Mouse (Mus musculus): ENCODE results near the gene P2rx1. TPM values are rescaled to one million over a fixed set of nuclear protein-coding genes. Genes with fewer than 3 reads are reported as not detected.

The P2rx1 gene
- polyA plus RNA-seq, 1 experiment from 2014 or later: 0.41 TPM

- H3K4me2 ChIP-seq (ENCODE audit: low read length): no peak overlapping the region
- no peak overlapping the region for H3K9ac ChIP-seq (replicated peaks; ENCODE audit: low read length)
- ATAC-seq (ENCODE audit: low FRiP score, low TSS enrichment): no peak
- H3K9me3 ChIP-seq (ENCODE audit: control insufficient read depth, low read length): no peaks in the 10 kb centered on the region
- WGBS: 64% methylated on average over 2 of the region's 2 CpGs
- H3K27me3 ChIP-seq (ENCODE audit: control insufficient read depth, insufficient read depth, low read length): peaks cover 33% of the 10 kb centered on the region
- no peak overlapping the region for H3K4me3 ChIP-seq (replicated peaks; ENCODE audit: low read depth, low read length)
- no peak for DNase-seq
- H3K27ac ChIP-seq (replicated peaks; ENCODE audit: low read depth, low read length): no peak overlapping the region
- no peaks in the 10 kb centered on the region for H3K4me1 ChIP-seq (ENCODE audit: control insufficient read depth, insufficient read depth, low read length)
- no peaks in the 10 kb centered on the region for H3K36me3 ChIP-seq (ENCODE audit: control insufficient read depth, insufficient read depth, low read length)
These were observed 41.6 kb upstream of the P2rx1 start for GRCm38 (mm10) chr11:72957318-72957717.

GRCm38 (mm10) chr11:72959924-72960679, 38.8 kb upstream of the P2rx1 start:
- no peak overlapping the region for H3K9ac ChIP-seq (replicated peaks; ENCODE audit: low read length)
- H3K4me3 ChIP-seq (replicated peaks; ENCODE audit: low read depth, low read length): no peak overlapping the region
- no peak overlapping the region for H3K4me2 ChIP-seq (ENCODE audit: low read length)
- peaks cover 39% of the 10 kb centered on the region for H3K27me3 ChIP-seq (ENCODE audit: control insufficient read depth, insufficient read depth, low read length)
- no peak for ATAC-seq (ENCODE audit: low FRiP score, low TSS enrichment)
- H3K27ac ChIP-seq (replicated peaks; ENCODE audit: low read depth, low read length): no peak overlapping the region
- H3K9me3 ChIP-seq (ENCODE audit: control insufficient read depth, low read length): no peaks in the 10 kb centered on the region
- WGBS: 16% methylated on average over 15 of the region's 15 CpGs
- no peak for DNase-seq
- no peaks in the 10 kb centered on the region for H3K36me3 ChIP-seq (ENCODE audit: control insufficient read depth, insufficient read depth, low read length)
- H3K4me1 ChIP-seq (ENCODE audit: control insufficient read depth, insufficient read depth, low read length): no peaks in the 10 kb centered on the region

GRCm38 (mm10) chr11:72960723-72961071, 38.2 kb upstream of the P2rx1 start:
- Histone ChIP-seq H3K4me1 (ENCODE audit: control insufficient read depth, insufficient read depth, low read length) (no peaks in the 10 kb centered on the region), H3K4me2 (ENCODE audit: low read length) (peak overlapping the region; percentile 39), H3K27ac (replicated peaks; ENCODE audit: low read depth, low read length) (no peak overlapping the region), H3K9me3 (ENCODE audit: control insufficient read depth, low read length) (no peaks in the 10 kb centered on the region), H3K36me3 (ENCODE audit: control insufficient read depth, insufficient read depth, low read length) (no peaks in the 10 kb centered on the region), H3K27me3 (ENCODE audit: control insufficient read depth, insufficient read depth, low read length) (peaks cover 39% of the 10 kb centered on the region), H3K4me3 (replicated peaks; ENCODE audit: low read depth, low read length) (peak overlapping the region; percentile 19), H3K9ac (replicated peaks; ENCODE audit: low read length) (0 out of 2 replicates have a peak overlapping the region, but pooled peaks have one; percentile 20)
- ATAC-seq (ENCODE audit: low FRiP score, low TSS enrichment) (no peak), DNase-seq (no peak)
- 1% methylated on average over 15 of the region's 15 CpGs for WGBS

GRCm38 (mm10) chr11:72961072-72961980, 37.6 kb upstream of the P2rx1 start, which contains the start of gene Atp2a3:
TSS of gene Atp2a3 (plus strand) at chr11:72961169.
- WGBS: 5% methylated on average over 70 of the region's 70 CpGs
- Histone ChIP-seq H3K27me3 (ENCODE audit: control insufficient read depth, insufficient read depth, low read length) (peaks cover 39% of the 10 kb centered on the region), H3K4me3 (replicated peaks; ENCODE audit: low read depth, low read length) (peak within 1 kb of the TSS; percentile 19), H3K4me1 (ENCODE audit: control insufficient read depth, insufficient read depth, low read length) (no peaks in the 10 kb centered on the region), H3K9ac (replicated peaks; ENCODE audit: low read length) (peak within 1 kb of the TSS; percentile 20; the same call in 1 of the 2 replicates), H3K27ac (replicated peaks; ENCODE audit: low read depth, low read length) (no peak within 1 kb of the TSS), H3K9me3 (ENCODE audit: control insufficient read depth, low read length) (no peaks in the 10 kb centered on the region), H3K36me3 (ENCODE audit: control insufficient read depth, insufficient read depth, low read length) (no peaks in the 10 kb centered on the region), H3K4me2 (ENCODE audit: low read length) (peak within 1 kb of the TSS; percentile 39)
- DNase-seq: no peak
- no peak; the same call in 1 of the 2 replicates for ATAC-seq (ENCODE audit: low FRiP score, low TSS enrichment)

GRCm38 (mm10) chr11:72962378-72962777, 36.5 kb upstream of the P2rx1 start:
- WGBS: 85% methylated on average over 2 of the region's 2 CpGs
- H3K4me3 ChIP-seq (replicated peaks; ENCODE audit: low read depth, low read length): no peak overlapping the region
- H3K27ac ChIP-seq (replicated peaks; ENCODE audit: low read depth, low read length): no peak overlapping the region
- no peaks in the 10 kb centered on the region for H3K36me3 ChIP-seq (ENCODE audit: control insufficient read depth, insufficient read depth, low read length)
- no peaks in the 10 kb centered on the region for H3K9me3 ChIP-seq (ENCODE audit: control insufficient read depth, low read length)
- H3K27me3 ChIP-seq (ENCODE audit: control insufficient read depth, insufficient read depth, low read length): peaks cover 39% of the 10 kb centered on the region
- H3K4me1 ChIP-seq (ENCODE audit: control insufficient read depth, insufficient read depth, low read length): no peaks in the 10 kb centered on the region
- no peak for DNase-seq
- no peak for ATAC-seq (ENCODE audit: low FRiP score, low TSS enrichment)
- no peak overlapping the region for H3K9ac ChIP-seq (replicated peaks; ENCODE audit: low read length)
- no peak overlapping the region for H3K4me2 ChIP-seq (ENCODE audit: low read length)

- Histone ChIP-seq H3K9me3 (ENCODE audit: control insufficient read depth, low read length) (no peaks in the 10 kb centered on the region), H3K27me3 (ENCODE audit: control insufficient read depth, insufficient read depth, low read length) (peaks cover 39% of the 10 kb centered on the region)
- no peak for ATAC-seq (ENCODE audit: low FRiP score, low TSS enrichment)
These were observed 35.7 kb upstream of the P2rx1 start for GRCm38 (mm10) chr11:72963058-72963788.

GRCm38 (mm10) chr11:72963789-72964294, 35.1 kb upstream of the P2rx1 start:
- Histone ChIP-seq H3K27ac (replicated peaks; ENCODE audit: low read depth, low read length) (no peak overlapping the region), H3K27me3 (ENCODE audit: control insufficient read depth, insufficient read depth, low read length) (peaks cover 38% of the 10 kb centered on the region), H3K36me3 (ENCODE audit: control insufficient read depth, insufficient read depth, low read length) (no peaks in the 10 kb centered on the region), H3K4me1 (ENCODE audit: control insufficient read depth, insufficient read depth, low read length) (no peaks in the 10 kb centered on the region), H3K4me2 (ENCODE audit: low read length) (no peak overlapping the region), H3K9ac (replicated peaks; ENCODE audit: low read length) (no peak overlapping the region), H3K4me3 (replicated peaks; ENCODE audit: low read depth, low read length) (no peak overlapping the region), H3K9me3 (ENCODE audit: control insufficient read depth, low read length) (no peaks in the 10 kb centered on the region)
- 72% methylated on average over 3 of the region's 3 CpGs for WGBS
- DNase-seq (no peak), ATAC-seq (ENCODE audit: low FRiP score, low TSS enrichment) (no peak)

More at GRCm38 (mm10) chr11:72963058-72963788, 35.7 kb upstream of the P2rx1 start:
- Histone ChIP-seq H3K36me3 (ENCODE audit: control insufficient read depth, insufficient read depth, low read length) (no peaks in the 10 kb centered on the region), H3K4me2 (ENCODE audit: low read length) (no peak overlapping the region), H3K4me3 (replicated peaks; ENCODE audit: low read depth, low read length) (no peak overlapping the region), H3K27ac (replicated peaks; ENCODE audit: low read depth, low read length) (no peak overlapping the region), H3K9ac (replicated peaks; ENCODE audit: low read length) (no peak overlapping the region), H3K4me1 (ENCODE audit: control insufficient read depth, insufficient read depth, low read length) (no peaks in the 10 kb centered on the region)
- 53% methylated on average over 7 of the region's 7 CpGs for WGBS
- no peak for DNase-seq

- 82% methylated on average over 13 of the region's 13 CpGs for WGBS
These were observed 23.9 kb upstream of the P2rx1 start for GRCm38 (mm10) chr11:72974995-72975503.

More at GRCm38 (mm10) chr11:72974995-72975503, 23.9 kb upstream of the P2rx1 start:
- Histone ChIP-seq H3K27me3 (ENCODE audit: control insufficient read depth, insufficient read depth, low read length) (no peaks in the 10 kb centered on the region), H3K9ac (replicated peaks; ENCODE audit: low read length) (no peak overlapping the region), H3K4me1 (ENCODE audit: control insufficient read depth, insufficient read depth, low read length) (no peaks in the 10 kb centered on the region), H3K4me2 (ENCODE audit: low read length) (no peak overlapping the region), H3K4me3 (replicated peaks; ENCODE audit: low read depth, low read length) (no peak overlapping the region), H3K27ac (replicated peaks; ENCODE audit: low read depth, low read length) (no peak overlapping the region), H3K9me3 (ENCODE audit: control insufficient read depth, low read length) (no peaks in the 10 kb centered on the region), H3K36me3 (ENCODE audit: control insufficient read depth, insufficient read depth, low read length) (no peaks in the 10 kb centered on the region)
- ATAC-seq (ENCODE audit: low FRiP score, low TSS enrichment) (no peak), DNase-seq (no peak)

All from midbrain, embryonic 14.5 days (tissue).